Mouse (Mus musculus) kidney, adult 2 months (tissue): ENCODE results near the gene Adcyap1r1.

ENCODE experiments used
- CTCF ChIP-seq: fragments of 200-500 bp; conservative IDR thresholded peaks from 2 replicates; pipeline ENCODE4 v1.5.1; 2011; ENCODE audit warnings: low read depth, mild to moderate bottlenecking, control low read depth, low read length, moderate library complexity, mixed read lengths; ENCODE audit not compliant: insufficient read depth, insufficient read length
- POLR2A ChIP-seq: fragments of 200-500 bp; IDR thresholded peaks from one replicate; pipeline ENCODE4 v1.6.1; 2011; ENCODE audit warnings: low read depth, low read length, control low read depth

DNA sequence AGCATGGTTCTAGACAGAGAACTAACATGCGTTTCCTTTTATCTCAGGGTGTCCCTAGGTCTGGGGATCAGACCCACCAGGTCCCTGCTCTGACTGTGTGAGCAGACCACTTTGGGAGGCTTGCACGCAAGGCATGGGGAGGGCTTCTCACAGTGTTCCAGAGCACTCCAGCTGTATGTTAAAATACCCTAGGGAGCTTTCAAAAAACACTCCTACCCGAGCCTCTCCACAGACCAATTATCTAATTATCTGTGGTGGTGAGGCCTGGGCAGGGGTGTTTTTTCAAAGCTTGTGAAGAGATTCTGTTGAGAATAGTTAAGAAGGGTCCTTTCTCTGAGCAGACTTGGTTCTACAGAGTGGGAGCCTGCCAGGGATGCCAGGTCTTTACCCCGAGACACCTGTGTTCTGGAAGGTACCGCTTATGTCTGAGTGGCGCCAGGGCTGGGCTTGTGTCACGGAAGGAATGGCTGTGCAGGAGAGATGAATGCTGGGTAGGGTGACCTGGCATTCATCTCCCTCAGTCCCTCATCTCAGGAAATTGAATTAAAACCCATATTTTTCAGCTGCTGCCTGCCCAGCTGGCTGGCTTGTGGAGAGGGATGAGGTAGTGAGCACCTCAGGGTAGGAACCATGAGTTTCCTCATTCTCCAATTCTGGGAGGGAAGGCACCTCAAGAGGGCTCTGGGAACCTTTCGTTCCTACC lies 2.7 kb upstream of the Adcyap1r1 start:
- TF ChIP-seq POLR2A (no peak), CTCF (no peak)
